Mouse (Mus musculus) kidney, embryonic 14.5 days (tissue): Measurements from ENCODE around the gene Rab38. TPM values are rescaled to one million over a fixed set of nuclear protein-coding genes. Genes with fewer than 3 reads are reported as not detected.

Experiments
- polyA plus RNA-seq: library from polyadenylated mRNA; unstranded; fragments of >200 nt; fragmentation: Nextera tagmentation; extraction: Ambion mirVana; gene quantifications from 2 replicates; pipeline ENCODE4 v1.2.1, GENCODE M21; 2014

The Rab38 gene
- polyA plus RNA-seq, 1 experiment from 2014 or later: 2.5 TPM

Other genes starting within 250 kb of the Rab38 start
- 29.1 and 33.3 TPM in 2 replicates for gene Ctsc, start 152.2 kb upstream of the Rab38 start, polyA plus RNA-seq